Mouse (Mus musculus) stomach, postnatal 0 days (tissue): ENCODE data around the gene Olfr52.

Experiments used
- CTCF ChIP-seq: IDR thresholded peaks from 2 replicates; pipeline ENCODE4 v1.5.1; 2016; ENCODE audit warnings: antibody characterized with exemption, low read depth, mild to moderate bottlenecking, moderate library complexity
- EP300 ChIP-seq: optimal IDR thresholded peaks from 2 replicates; pipeline ENCODE3; 2016; ENCODE audit warnings: antibody characterized with exemption

DNA sequence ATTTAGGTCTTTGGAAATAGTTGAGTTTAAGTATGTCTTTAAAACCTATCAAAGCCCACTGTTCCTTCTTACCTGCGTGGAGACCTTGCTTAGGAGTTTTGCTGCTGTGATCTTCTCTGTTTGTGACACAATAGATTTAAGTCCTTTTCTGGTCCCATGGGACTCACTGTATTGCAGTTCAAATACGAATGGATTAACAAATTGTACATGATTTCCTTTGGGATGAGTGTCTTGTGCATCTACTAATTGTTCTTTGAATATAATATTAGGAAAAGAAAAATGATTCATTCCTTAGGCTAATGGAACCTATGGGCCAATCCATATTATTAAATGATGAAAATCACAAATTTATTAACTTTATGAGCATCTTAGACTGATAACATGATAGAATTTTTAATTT lies 33.7 kb upstream of the Olfr52 start, which contains the start of gene Olfr1046:
- TF ChIP-seq CTCF (no peak), EP300 (no peak)
